Mouse (Mus musculus) hindbrain, embryonic 14.5 days (tissue): ENCODE data around the gene Tmem176a. TPM values are rescaled to one million over a fixed set of nuclear protein-coding genes. Genes with fewer than 3 reads are reported as not detected.

Experiments used
- ATAC-seq: fragments of 200-750 bp; cut with Nextera tagmentation; 2 replicates; pipeline ENCODE4 v1.8.0; 2017; ENCODE audit warnings: moderate number of reproducible peaks, mild to moderate bottlenecking, moderate TSS enrichment, moderate library complexity; ENCODE audit not compliant: low FRiP score
- DNase-seq: peaks from one replicate; pipeline ENCODE4 v3.0.0-alpha.2; 2015; ENCODE audit warnings: low spot score
- H3K27ac ChIP-seq: fragments of 300-500 bp; sonication (generic); 2 replicates; pipeline ENCODE4 v1.5.1; 2014; ENCODE audit warnings: mild to moderate bottlenecking, moderate library complexity
- H3K27me3 ChIP-seq: fragments of 300-500 bp; sonication (generic); 2 replicates; pipeline ENCODE4 v1.6.1; 2014; ENCODE audit warnings: mild to moderate bottlenecking, low read length, mixed read lengths; ENCODE audit not compliant: control insufficient read depth, insufficient read depth
- H3K36me3 ChIP-seq: fragments of 300-500 bp; sonication (generic); replicated peaks from 2 replicates; pipeline ENCODE4 v1.6.1; 2014; ENCODE audit not compliant: control insufficient read depth, insufficient read depth
- H3K4me1 ChIP-seq: fragments of 300-500 bp; sonication (generic); replicated peaks from 2 replicates; pipeline ENCODE4 v1.6.1; 2014; ENCODE audit warnings: antibody characterized with exemption, low read length, mixed read lengths; ENCODE audit not compliant: control insufficient read depth, insufficient read depth
- H3K4me2 ChIP-seq: fragments of 300-500 bp; sonication (generic); replicated peaks from 2 replicates; pipeline ENCODE4 v1.6.1; 2014; ENCODE audit warnings: mild to moderate bottlenecking, moderate library complexity
- H3K4me3 ChIP-seq: fragments of 300-500 bp; sonication (generic); replicated peaks from 2 replicates; pipeline ENCODE4 v1.5.1; 2014; ENCODE audit warnings: mild to moderate bottlenecking, low read length
- H3K9ac ChIP-seq: fragments of 300-500 bp; sonication (generic); 2 replicates; pipeline ENCODE4 v1.6.1; 2014
- H3K9me3 ChIP-seq: fragments of 300-500 bp; sonication (generic); 2 replicates; pipeline ENCODE4 v1.6.1; 2016; ENCODE audit warnings: low read length; ENCODE audit not compliant: control insufficient read depth
- WGBS: fragments of 180-500 bp; shearing (Covaris S2); extraction: QIAGEN DNeasy Blood & Tissue Kit; methylation state at CpG from one replicate; pipeline ENCODE4 v1.1.7; 2014; 5-methylcytosine and 5-hydroxymethylcytosine counted together
- polyA plus RNA-seq: library from polyadenylated mRNA; unstranded; fragments of >200 nt; fragmentation: Nextera tagmentation; extraction: Ambion mirVana; gene quantifications from 2 replicates; pipeline ENCODE4 v1.2.1, GENCODE M21; 2014

The Tmem176a gene
- polyA plus RNA-seq, 1 experiment from 2014 or later = 31.3 TPM

DNA sequence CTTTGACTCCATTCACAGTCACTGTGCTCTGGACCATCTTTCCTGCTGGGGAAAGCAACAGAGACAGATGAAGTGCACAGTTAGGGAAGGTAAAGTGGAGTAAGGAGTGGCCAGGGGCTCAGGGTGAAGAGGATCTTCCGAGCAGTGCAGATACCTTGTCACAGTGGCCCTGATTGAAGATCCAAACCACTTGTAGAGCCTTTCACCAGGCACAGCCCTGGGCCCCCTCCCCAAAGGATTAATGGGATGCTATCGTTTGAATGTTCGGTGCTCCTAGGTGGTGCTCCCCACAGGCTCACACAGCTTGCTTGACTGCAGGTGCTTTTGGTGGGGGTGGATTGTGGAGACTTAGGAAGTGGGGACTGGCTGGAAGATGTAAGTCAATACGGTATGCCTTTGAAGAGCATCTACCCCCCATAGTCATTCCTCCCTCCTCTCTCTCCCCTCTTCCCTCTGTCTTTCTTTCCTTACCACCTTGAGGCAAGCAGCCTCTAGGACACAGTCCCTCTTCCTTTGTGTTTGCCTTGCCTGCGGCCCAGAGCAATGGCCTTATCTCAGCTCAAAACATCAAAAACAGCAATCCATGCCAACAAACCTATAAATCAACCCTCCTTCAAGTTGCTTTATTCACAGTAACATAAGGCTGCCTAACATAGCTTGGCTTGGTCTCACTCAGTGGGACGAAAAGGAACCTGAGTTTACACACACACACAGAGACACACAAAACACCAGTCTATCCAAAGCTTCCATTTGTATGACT lies 2.2 kb upstream of the Tmem176a start:
- Histone ChIP-seq H3K4me2 (peak overlapping the region; percentile 52), H3K9me3 (no peaks in the 10 kb centered on the region), H3K4me1 (peaks cover 28% of the 10 kb centered on the region), H3K27me3 (no peaks in the 10 kb centered on the region), H3K9ac (no peak overlapping the region), H3K27ac (no peak overlapping the region), H3K4me3 (no peak overlapping the region), H3K36me3 (peaks cover 18% of the 10 kb centered on the region)
- WGBS = 80% methylated on average over 6 of the region's 6 CpGs
- no peak for ATAC-seq
- no peak for DNase-seq

DNA sequence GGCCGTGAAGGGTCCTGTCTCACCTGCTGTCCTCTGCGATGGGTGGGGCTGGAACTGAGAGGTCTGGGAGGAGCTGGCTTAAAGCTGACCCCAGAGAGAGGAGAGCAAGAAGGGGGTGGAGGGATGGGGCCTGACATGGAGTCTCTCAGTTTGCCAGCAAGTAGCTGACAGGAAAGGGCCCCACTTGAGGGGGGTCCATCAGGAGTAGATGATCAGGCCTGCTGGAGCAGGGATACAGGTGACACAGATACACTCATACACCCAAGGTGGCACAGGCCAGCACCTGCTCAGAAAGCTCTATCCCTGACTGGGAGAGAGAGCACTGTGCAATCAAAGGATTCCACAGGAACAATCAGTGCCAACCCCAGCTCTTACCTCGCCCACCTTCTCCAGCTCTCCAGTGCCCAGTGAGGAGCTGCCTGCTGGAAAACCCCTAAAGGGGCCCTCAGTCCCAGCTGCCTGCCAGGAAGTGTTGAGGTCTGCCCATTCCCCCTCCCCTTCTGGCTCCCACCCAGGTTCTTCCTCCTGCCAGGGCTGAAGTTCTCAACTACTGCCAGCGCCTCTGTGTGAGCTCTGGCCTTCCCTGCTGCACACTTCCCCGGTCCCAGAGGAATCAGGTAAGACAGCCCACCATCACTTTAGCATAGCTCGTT lies 380 bp downstream of the Tmem176a start, which contains the start of gene Tmem176b:
TSS of gene Tmem176b (minus strand) at position 524 of the 653 bp plus-strand sequence.
- Histone ChIP-seq H3K9ac (peak within 1 kb of the TSS; percentile 53), H3K4me1 (peaks cover 28% of the 10 kb centered on the region), H3K27me3 (no peaks in the 10 kb centered on the region), H3K36me3 (peaks cover 3% of the 10 kb centered on the region; the same call in 1 of the 2 replicates), H3K9me3 (no peaks in the 10 kb centered on the region), H3K27ac (peak within 1 kb of the TSS; percentile 77), H3K4me3 (peak within 1 kb of the TSS; percentile 30), H3K4me2 (peak within 1 kb of the TSS; percentile 52)
- WGBS = 15% methylated on average over 6 of the region's 6 CpGs
- ATAC-seq (peak; percentile 92), DNase-seq (peak; percentile 86)

GRCm38 (mm10) chr6:48842111-48842842 lies 1.6 kb downstream of the Tmem176a start:
- Histone ChIP-seq H3K4me1 (peaks cover 28% of the 10 kb centered on the region), H3K36me3 (0 out of 2 replicates have a peak, but pooled peaks cover 3% of the 10 kb centered on the region), H3K9me3 (no peaks in the 10 kb centered on the region), H3K27me3 (no peaks in the 10 kb centered on the region), H3K27ac (no peak overlapping the region), H3K4me3 (no peak overlapping the region), H3K4me2 (peak overlapping the region; percentile 52), H3K9ac (no peak overlapping the region)
- DNase-seq (no peak), ATAC-seq (no peak)
- WGBS = 70% methylated on average over 11 of the region's 11 CpGs

GRCm38 (mm10) chr6:48845086-48845485 lies 4.4 kb downstream of the Tmem176a start:
- no peak overlapping the region for H3K4me2 ChIP-seq
- no peaks in the 10 kb centered on the region for H3K27me3 ChIP-seq
- H3K9ac ChIP-seq = no peak overlapping the region
- 0 out of 2 replicates have a peak, but pooled peaks cover 3% of the 10 kb centered on the region for H3K36me3 ChIP-seq
- no peak overlapping the region for H3K4me3 ChIP-seq
- WGBS = 68% methylated on average over 4 of the region's 4 CpGs
- ATAC-seq (no peak), DNase-seq (no peak)
- H3K9me3 ChIP-seq = no peaks in the 10 kb centered on the region
- H3K4me1 ChIP-seq = peaks cover 19% of the 10 kb centered on the region
- no peak overlapping the region for H3K27ac ChIP-seq

- Histone ChIP-seq H3K27ac (0 out of 2 replicates have a peak overlapping the region, but pooled peaks have one; percentile 23), H3K4me1 (no peaks in the 10 kb centered on the region; the same call in 1 of the 2 replicates), H3K9me3 (no peaks in the 10 kb centered on the region), H3K4me2 (peak overlapping the region; percentile 56), H3K4me3 (peak overlapping the region; percentile 26), H3K27me3 (no peaks in the 10 kb centered on the region), H3K9ac (peak overlapping the region; percentile 14; the same call in 1 of the 2 replicates), H3K36me3 (no peaks in the 10 kb centered on the region)
- DNase-seq (peak; percentile 44), ATAC-seq (peak; percentile 40; the same call in 1 of the 2 replicates)
- 2% methylated on average over 29 of the region's 29 CpGs for whole genome bisulfite sequencing
Observed at GRCm38 (mm10) chr6:48851820-48852491, 11.2 kb downstream of the Tmem176a start.

DNA sequence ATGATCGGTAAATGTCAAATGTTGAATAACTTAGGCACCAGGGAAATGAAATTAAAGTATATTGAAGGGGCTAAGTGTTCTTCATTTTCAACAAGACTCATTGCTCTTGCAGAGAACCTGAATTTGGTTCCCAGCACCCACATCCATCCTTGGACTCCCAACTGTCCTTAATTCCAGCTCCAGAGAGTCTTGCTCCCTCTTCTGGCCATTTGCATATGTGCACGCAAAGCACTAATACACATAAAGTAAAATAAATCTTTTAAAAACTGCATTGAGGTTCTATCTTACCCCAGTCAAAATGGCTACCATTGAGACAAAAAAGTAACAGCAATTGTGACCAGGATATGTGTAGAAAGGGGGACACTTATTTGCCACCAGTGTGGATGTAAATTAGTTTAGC lies 13.4 kb downstream of the Tmem176a start:
- H3K4me3 ChIP-seq = no peak overlapping the region
- no peak overlapping the region for H3K9ac ChIP-seq
- no peak overlapping the region for H3K4me2 ChIP-seq
- DNase-seq (no peak), ATAC-seq (no peak)
- no peaks in the 10 kb centered on the region for H3K36me3 ChIP-seq
- H3K4me1 ChIP-seq = no peaks in the 10 kb centered on the region; the same call in 1 of the 2 replicates
- no peaks in the 10 kb centered on the region for H3K27me3 ChIP-seq
- no peaks in the 10 kb centered on the region for H3K9me3 ChIP-seq
- WGBS = 98% methylated on average over 2 of the region's 2 CpGs
- H3K27ac ChIP-seq = no peak overlapping the region

- Histone ChIP-seq H3K27ac (no peak overlapping the region), H3K9me3 (no peaks in the 10 kb centered on the region), H3K4me1 (no peaks in the 10 kb centered on the region), H3K4me2 (no peak overlapping the region), H3K36me3 (no peaks in the 10 kb centered on the region), H3K4me3 (no peak overlapping the region), H3K9ac (no peak overlapping the region), H3K27me3 (no peaks in the 10 kb centered on the region)
- WGBS = 54% methylated on average over 8 of the region's 8 CpGs
- no peak for ATAC-seq
- no peak for DNase-seq
Observed at GRCm38 (mm10) chr6:48857613-48858302, 17.0 kb downstream of the Tmem176a start.

GRCm38 (mm10) chr6:48860130-48860815 lies 19.6 kb downstream of the Tmem176a start:
- WGBS = 13% methylated on average over 23 of the region's 23 CpGs
- Histone ChIP-seq H3K36me3 (no peaks in the 10 kb centered on the region), H3K9ac (no peak overlapping the region), H3K4me1 (no peaks in the 10 kb centered on the region), H3K4me2 (peak overlapping the region; percentile 34), H3K27ac (no peak overlapping the region), H3K4me3 (no peak overlapping the region), H3K9me3 (no peaks in the 10 kb centered on the region), H3K27me3 (0 out of 2 replicates have a peak, but pooled peaks cover 4% of the 10 kb centered on the region)
- DNase-seq (peak; percentile 54), ATAC-seq (no peak)
